Mouse (Mus musculus): ENCODE data around the gene Ano7. TPM values are rescaled to one million over a fixed set of nuclear protein-coding genes. Genes with fewer than 3 reads are reported as not detected.
A peak's percentile ranks its signal among the peaks of the same experiment; 100 is the strongest.
"Not testable (repeated sequence)": the region's sequence is repeated elsewhere in the genome, so short reads cannot be mapped to it uniquely, and the experiment has no call there.

Gene Ano7
- polyA plus RNA-seq, 1 experiment from 2014 or later, result 0.85 TPM

GRCm38 (mm10) chr1:93432087-93432486 is 58.4 kb downstream of the Ano7 start:
- H3K4me1 ChIP-seq (ENCODE audit: control insufficient read depth, insufficient read depth, low read length), result no peaks in the 10 kb centered on the region
- H3K4me3 ChIP-seq (ENCODE audit: low read depth, low read length), result no peak overlapping the region
- H3K9ac ChIP-seq (ENCODE audit: low read depth, low read length), result no peak overlapping the region
- WGBS, result 87% methylated on average over 6 of the region's 6 CpGs
- DNase-seq (ENCODE audit: low spot score) (no peak), ATAC-seq (ENCODE audit: low read depth) (no peak)
- no peaks in the 10 kb centered on the region for H3K9me3 ChIP-seq (ENCODE audit: control insufficient read depth, low read length)
- no peak overlapping the region for H3K27ac ChIP-seq (replicated peaks; ENCODE audit: low read depth, low read length)
- peaks cover 89% of the 10 kb centered on the region for H3K36me3 ChIP-seq (ENCODE audit: control insufficient read depth, insufficient read depth, low read length)
- no peak overlapping the region for H3K4me2 ChIP-seq (ENCODE audit: low read depth, low read length)
- H3K27me3 ChIP-seq (replicated peaks; ENCODE audit: control insufficient read depth, insufficient read depth, low read length), result no peaks in the 10 kb centered on the region

DNA sequence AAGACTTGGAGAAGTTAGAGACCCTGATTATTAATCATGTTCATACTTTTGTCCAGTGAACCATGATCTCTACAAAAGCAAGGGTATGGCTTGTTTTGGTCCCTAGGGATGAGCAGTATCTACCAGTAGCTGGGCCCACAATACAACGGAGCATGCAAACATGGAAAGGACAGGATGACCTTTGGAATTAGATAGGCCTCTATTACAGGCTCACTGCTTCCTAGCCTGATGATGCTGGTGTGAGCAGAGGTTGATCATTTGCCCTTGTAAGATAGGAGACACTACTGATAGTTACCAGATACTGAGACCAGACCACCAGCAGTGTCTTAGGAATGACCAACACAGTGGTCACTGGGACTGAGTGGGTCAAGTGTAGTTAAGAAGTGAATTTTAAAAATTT is 65.6 kb downstream of the Ano7 start:
- Histone ChIP-seq H3K9me3 (ENCODE audit: control insufficient read depth, low read length) (no peaks in the 10 kb centered on the region), H3K27ac (replicated peaks; ENCODE audit: low read depth, low read length) (no peak overlapping the region), H3K4me2 (ENCODE audit: low read depth, low read length) (no peak overlapping the region), H3K4me3 (ENCODE audit: low read depth, low read length) (no peak overlapping the region), H3K9ac (ENCODE audit: low read depth, low read length) (no peak overlapping the region), H3K4me1 (ENCODE audit: control insufficient read depth, insufficient read depth, low read length) (peaks cover 14% of the 10 kb centered on the region), H3K36me3 (ENCODE audit: control insufficient read depth, insufficient read depth, low read length) (peaks cover 76% of the 10 kb centered on the region), H3K27me3 (replicated peaks; ENCODE audit: control insufficient read depth, insufficient read depth, low read length) (no peaks in the 10 kb centered on the region)
- ATAC-seq (ENCODE audit: low read depth) (no peak), DNase-seq (ENCODE audit: low spot score) (no peak)
- WGBS, result 91% methylated on average over 1 of the region's 1 CpGs

- no peaks in the 10 kb centered on the region for H3K27me3 ChIP-seq (replicated peaks; ENCODE audit: control insufficient read depth, insufficient read depth, low read length)
- H3K9ac ChIP-seq (ENCODE audit: low read depth, low read length), result peak overlapping the region; percentile 88
- DNase-seq (ENCODE audit: low spot score) (peak; percentile 86), ATAC-seq (ENCODE audit: low read depth) (peak; percentile 84)
- WGBS, result 3% methylated on average over 18 of the region's 18 CpGs
- peak overlapping the region; percentile 96 for H3K4me3 ChIP-seq (ENCODE audit: low read depth, low read length)
- H3K4me2 ChIP-seq (ENCODE audit: low read depth, low read length), result peak overlapping the region; percentile 61
- H3K36me3 ChIP-seq (ENCODE audit: control insufficient read depth, insufficient read depth, low read length), result peaks cover 28% of the 10 kb centered on the region
- peaks cover 17% of the 10 kb centered on the region for H3K4me1 ChIP-seq (ENCODE audit: control insufficient read depth, insufficient read depth, low read length)
- H3K9me3 ChIP-seq (ENCODE audit: control insufficient read depth, low read length), result no peaks in the 10 kb centered on the region
- peak overlapping the region; percentile 96 for H3K27ac ChIP-seq (replicated peaks; ENCODE audit: low read depth, low read length)
Observed at GRCm38 (mm10) chr1:93444405-93445110, 70.8 kb downstream of the Ano7 start.

GRCm38 (mm10) chr1:93445111-93445821 is 71.5 kb downstream of the Ano7 start:
- ATAC-seq (ENCODE audit: low read depth), result peak; percentile 95
- H3K27me3 ChIP-seq (replicated peaks; ENCODE audit: control insufficient read depth, insufficient read depth, low read length), result no peaks in the 10 kb centered on the region
- 0% methylated on average over 32 of the region's 84 CpGs for WGBS
- peak overlapping the region; percentile 61 for H3K4me2 ChIP-seq (ENCODE audit: low read depth, low read length)
- no peaks in the 10 kb centered on the region for H3K9me3 ChIP-seq (ENCODE audit: control insufficient read depth, low read length)
- H3K36me3 ChIP-seq (ENCODE audit: control insufficient read depth, insufficient read depth, low read length), result peaks cover 21% of the 10 kb centered on the region
- H3K9ac ChIP-seq (ENCODE audit: low read depth, low read length), result peak overlapping the region; percentile 88
- peaks cover 17% of the 10 kb centered on the region for H3K4me1 ChIP-seq (ENCODE audit: control insufficient read depth, insufficient read depth, low read length)
- peak overlapping the region; percentile 96 for H3K27ac ChIP-seq (replicated peaks; ENCODE audit: low read depth, low read length)
- DNase-seq (ENCODE audit: low spot score), result peak; percentile 91
- H3K4me3 ChIP-seq (ENCODE audit: low read depth, low read length), result peak overlapping the region; percentile 96

DNA sequence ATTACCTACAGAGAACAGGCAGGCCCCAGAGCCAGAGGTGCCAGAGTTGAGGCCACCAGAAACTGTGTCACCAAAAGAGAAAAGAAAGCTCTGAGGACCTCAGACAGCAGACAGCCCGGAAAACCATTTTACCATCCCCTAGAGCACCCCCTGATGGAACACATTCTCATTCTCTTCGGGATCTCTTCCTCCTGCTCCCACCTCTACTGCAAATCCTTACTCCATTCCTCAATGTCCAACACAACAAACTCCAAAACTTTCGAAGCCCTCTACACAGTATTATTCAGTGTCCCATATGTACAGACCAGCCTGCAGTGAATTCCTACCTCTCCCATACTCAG is 72.1 kb downstream of the Ano7 start:
- H3K4me3 ChIP-seq (ENCODE audit: low read depth, low read length), result peak overlapping the region; percentile 96
- H3K4me1 ChIP-seq (ENCODE audit: control insufficient read depth, insufficient read depth, low read length), result peaks cover 17% of the 10 kb centered on the region
- peak; percentile 4; the same call in 1 of the 2 replicates for ATAC-seq (ENCODE audit: low read depth)
- no peak for DNase-seq (ENCODE audit: low spot score)
- peak overlapping the region; percentile 88 for H3K9ac ChIP-seq (ENCODE audit: low read depth, low read length)
- 18% methylated on average over 3 of the region's 3 CpGs for WGBS
- no peaks in the 10 kb centered on the region for H3K27me3 ChIP-seq (replicated peaks; ENCODE audit: control insufficient read depth, insufficient read depth, low read length)
- no peaks in the 10 kb centered on the region for H3K9me3 ChIP-seq (ENCODE audit: control insufficient read depth, low read length)
- H3K36me3 ChIP-seq (ENCODE audit: control insufficient read depth, insufficient read depth, low read length), result peaks cover 16% of the 10 kb centered on the region
- H3K4me2 ChIP-seq (ENCODE audit: low read depth, low read length), result peak overlapping the region; percentile 61
- H3K27ac ChIP-seq (replicated peaks; ENCODE audit: low read depth, low read length), result peak overlapping the region; percentile 96

GRCm38 (mm10) chr1:93450118-93450517 is 76.4 kb downstream of the Ano7 start:
- H3K27me3 ChIP-seq (replicated peaks; ENCODE audit: control insufficient read depth, insufficient read depth, low read length); DNase-seq (ENCODE audit: low spot score); H3K9me3 ChIP-seq (ENCODE audit: control insufficient read depth, low read length); H3K27ac ChIP-seq (replicated peaks; ENCODE audit: low read depth, low read length); H3K4me2 ChIP-seq (ENCODE audit: low read depth, low read length); H3K4me3 ChIP-seq (ENCODE audit: low read depth, low read length); H3K36me3 ChIP-seq (ENCODE audit: control insufficient read depth, insufficient read depth, low read length); H3K9ac ChIP-seq (ENCODE audit: low read depth, low read length); H3K4me1 ChIP-seq (ENCODE audit: control insufficient read depth, insufficient read depth, low read length); ATAC-seq (ENCODE audit: low read depth): not testable (repeated sequence)
- 81% methylated on average over 5 of the region's 5 CpGs for WGBS

- Histone ChIP-seq H3K4me2 (ENCODE audit: low read depth, low read length) (no peak overlapping the region), H3K9ac (ENCODE audit: low read depth, low read length) (no peak overlapping the region), H3K4me3 (ENCODE audit: low read depth, low read length) (no peak overlapping the region), H3K27me3 (replicated peaks; ENCODE audit: control insufficient read depth, insufficient read depth, low read length) (no peaks in the 10 kb centered on the region), H3K4me1 (ENCODE audit: control insufficient read depth, insufficient read depth, low read length) (no peaks in the 10 kb centered on the region), H3K9me3 (ENCODE audit: control insufficient read depth, low read length) (no peaks in the 10 kb centered on the region), H3K36me3 (ENCODE audit: control insufficient read depth, insufficient read depth, low read length) (no peaks in the 10 kb centered on the region), H3K27ac (replicated peaks; ENCODE audit: low read depth, low read length) (no peak overlapping the region)
- DNase-seq (ENCODE audit: low spot score) (no peak), ATAC-seq (ENCODE audit: low read depth) (no peak)
Observed at GRCm38 (mm10) chr1:93453721-93454255, 80.1 kb downstream of the Ano7 start.
